Mouse (Mus musculus): ENCODE measurements at regions not wholly inside any gene's neighbourhood (a gene's known extent, or its start where the extent isn't known, plus 50 kb on each side); places are given as distances from the start of the nearest gene placed in this dataset.
A peak's percentile ranks its signal among the peaks of the same experiment; 100 is the strongest.

DNA sequence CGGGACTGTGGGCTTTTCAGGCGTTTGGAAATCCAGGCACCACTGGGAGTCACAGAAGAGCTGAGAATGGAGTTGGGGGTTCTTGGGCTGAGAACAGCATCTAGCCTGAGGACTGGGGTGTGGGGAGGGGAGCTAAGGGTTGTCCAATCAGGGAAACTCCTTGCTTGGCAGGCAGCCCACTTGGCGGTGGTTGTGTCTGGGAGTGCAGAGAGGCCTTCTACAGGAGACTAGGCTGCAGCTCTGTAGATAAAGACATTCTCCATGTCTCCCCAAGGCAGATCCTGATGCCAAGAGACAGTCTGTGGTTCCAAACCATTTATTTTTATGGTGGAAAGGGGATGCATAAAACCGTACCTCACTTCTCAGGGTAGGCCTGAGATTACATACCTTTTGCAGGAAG, 774.6 kb downstream of the Brinp1 start:
- no peak for DNase-seq

DNA sequence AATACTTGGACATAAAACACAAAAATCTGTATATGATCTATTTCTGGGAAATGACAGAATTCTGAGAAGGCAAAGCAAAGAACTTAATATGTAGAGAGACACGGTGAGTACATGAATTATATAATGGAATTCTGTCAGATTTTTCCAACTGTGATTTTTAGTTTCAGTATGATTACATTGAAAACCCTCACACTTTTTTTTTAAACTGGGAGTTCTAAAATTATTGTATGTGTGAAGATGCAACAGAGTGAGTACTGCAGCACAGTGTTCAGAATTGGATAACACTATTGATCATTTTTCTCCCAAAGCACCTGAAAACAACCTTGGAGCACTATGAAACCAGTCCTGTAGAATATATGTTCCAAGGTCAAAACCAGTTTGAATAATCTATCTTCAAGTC, 797.7 kb downstream of the Brinp1 start:
- DNase-seq: no peak

DNA sequence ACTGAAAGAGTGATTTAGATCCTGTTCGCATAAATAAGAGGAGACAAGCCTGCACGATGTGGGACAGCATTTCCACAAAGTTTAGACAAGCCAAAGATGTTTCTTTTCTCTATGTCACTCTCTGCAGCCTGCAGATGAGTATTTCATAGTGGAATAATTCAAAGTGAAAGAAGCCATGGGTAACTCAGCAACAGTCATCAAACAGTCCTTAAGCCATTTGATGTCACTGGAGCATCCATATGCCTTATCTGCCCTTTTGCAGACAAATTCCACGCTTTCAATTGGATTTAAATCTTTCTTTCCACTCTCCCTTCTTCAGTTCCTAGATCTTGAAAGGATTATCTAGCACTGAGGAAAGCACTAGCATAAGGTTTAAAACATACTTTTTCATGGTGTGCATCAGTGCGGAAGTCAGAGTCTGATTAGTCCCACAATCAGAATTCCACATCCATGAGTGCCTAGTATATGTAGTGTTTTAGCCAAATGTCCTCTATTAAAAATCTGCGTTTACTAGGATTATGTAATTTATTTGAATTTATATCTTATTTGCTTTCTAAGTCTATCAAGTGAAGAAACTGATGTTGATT, 805.6 kb downstream of the Brinp1 start:
- DNase-seq: no peak

DNA sequence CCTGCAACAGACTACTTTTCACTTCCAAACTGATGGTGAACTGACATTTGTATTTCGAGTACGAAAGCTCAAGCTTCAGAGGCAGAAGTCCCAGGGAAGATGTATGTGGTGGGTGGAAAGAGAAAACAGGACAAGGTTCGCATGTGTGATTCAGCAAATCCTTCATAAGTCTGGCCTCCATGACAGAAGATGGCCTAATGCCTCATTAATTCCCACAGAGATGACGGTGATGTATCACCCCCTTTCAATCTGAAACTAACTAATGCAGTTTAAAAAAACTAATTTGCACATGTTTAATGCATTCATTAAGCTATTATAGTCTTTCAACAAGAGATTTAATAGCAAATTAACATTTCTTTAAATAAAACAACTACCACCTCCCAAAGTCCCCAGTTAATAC, 826.1 kb downstream of the Brinp1 start:
- DNase-seq: no peak

DNA sequence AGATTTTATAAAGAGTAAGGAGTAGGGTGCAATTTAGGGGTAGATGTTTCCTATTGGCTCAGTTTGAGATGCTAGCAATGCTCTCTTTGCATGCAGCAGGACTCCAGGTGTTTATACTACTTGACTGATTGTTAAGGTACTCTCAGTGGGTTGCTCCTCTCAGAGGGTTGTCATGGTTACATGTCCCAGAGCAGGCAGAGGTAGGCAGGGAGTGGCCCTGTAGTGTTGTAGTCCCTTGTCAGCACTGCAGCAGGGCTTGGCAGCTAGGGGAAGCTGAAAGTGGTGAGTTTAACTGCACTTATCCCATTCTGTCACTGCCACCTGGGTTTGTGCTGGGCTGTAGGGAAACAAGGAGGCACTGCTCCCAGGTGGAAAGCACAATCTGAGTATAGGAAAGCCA, 839.7 kb downstream of the Brinp1 start:
- no peak for DNase-seq

DNA sequence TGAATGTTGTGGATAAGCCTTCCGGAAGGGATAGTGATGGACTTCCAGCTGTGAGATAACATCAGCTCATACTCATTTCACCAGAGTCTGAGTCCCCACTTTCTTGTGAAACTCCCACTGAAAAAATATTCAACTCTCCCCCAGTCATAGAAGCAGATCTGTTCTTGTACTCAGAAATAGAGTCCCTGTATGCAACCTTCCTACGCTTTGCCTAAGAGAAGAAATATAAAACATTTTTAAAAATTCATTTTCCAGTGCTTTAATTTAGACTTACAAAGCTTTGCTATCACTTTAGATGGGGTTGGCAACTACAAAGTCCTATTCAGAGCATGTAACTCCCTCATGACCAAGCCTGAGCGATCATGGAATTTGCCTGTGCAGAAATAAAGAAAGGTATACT, 868.9 kb downstream of the Brinp1 start:
- no peak for DNase-seq

DNA sequence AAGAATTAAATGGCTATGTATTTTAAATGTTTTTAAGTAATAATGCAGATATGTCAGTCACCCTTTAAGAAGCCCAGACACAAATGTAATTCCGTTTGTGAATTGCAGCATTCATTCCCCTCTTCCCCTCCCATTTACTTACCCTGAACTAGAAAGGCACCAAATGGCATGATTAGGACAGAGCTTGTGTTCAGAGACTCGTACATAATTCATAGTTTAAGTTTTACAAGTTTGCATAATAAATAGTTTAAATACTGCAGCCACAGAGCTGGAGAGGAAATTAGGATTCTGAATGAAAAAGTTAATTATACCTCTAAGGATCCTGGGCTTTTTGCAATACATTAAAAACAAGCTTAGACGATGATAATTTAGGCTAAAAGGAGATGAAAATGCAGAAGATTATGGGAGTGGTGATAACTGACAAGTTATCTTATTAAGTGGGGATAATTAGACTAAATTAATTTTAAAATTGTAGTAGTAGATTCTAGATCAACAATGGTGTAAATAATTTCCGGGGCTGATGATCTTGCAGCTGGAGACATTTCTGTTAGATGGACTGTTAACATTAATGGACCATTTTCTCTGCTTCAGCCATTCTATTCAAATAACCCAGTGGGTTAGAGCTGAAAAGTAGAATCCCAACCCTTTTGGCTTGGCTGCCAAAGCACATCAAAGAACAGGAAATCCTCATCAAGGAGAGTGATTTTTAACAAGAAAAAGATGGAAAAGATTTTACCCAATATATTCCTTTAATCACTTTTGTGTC, 897.2 kb downstream of the Brinp1 start:
- no peak for DNase-seq

DNA sequence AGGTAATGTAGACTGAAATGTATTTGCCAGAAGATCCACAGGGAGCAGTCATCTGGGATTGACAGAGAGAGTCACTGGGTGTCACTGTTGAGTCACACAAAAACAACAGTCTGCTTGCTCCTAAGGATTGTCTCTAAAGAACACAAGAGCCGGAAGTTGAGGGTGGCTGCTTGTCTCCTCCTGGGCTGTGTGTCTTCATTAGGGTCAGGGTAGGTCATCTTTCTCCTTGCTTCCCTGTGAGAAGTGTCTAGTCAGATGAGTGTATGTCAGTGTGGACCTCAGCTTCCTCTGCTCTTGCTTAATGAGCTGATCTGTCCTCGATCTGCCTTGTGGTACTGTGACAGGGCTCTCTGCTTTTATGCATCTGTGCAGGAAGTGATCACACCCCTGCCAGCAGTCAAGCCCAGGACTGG, 931.3 kb downstream of the Brinp1 start:
- peak; percentile 17 to 20 for DNase-seq

DNA sequence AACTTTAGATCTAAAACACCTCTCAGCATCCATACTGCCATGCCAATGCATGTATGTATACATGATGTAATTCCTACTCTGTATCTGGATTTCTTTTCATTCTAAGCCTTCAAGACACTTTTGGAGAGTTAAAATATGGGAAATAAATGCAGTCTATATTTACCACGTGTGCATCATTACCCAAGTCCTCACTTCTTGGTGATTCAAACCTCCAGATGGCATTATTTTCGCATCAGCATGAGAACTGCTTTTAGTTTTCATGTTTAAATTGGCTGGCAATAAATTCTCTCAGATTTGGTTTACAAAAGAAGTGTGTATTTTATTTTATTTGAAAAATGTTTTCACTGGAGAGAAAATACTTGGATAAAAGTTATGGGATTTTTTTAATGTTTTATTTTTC, 942.8 kb downstream of the Brinp1 start:
- DNase-seq: no peak

DNA sequence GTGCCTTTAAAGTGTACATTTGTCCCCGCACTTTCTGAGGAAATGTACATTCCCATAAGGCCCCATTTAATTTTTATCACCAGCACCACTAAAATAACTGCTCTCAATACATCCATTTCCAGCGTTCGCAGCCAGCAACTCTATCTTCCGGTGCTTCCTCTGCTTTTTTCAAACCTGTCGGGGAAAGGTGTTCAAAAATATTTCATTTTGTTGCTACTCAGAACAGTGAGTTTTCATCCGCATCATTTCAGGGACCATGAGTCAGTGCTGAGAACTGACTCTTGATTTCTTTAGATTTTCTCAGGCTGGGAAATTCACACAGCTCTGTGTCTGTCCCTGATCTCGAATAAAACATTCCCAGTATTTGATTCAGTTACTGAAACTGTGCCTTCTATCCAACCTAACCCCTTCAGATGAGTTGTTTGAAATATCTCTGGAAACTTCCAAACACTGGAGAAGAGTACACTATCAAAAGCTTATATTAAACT, 959.4 kb downstream of the Brinp1 start:
- no peak for DNase-seq

DNA sequence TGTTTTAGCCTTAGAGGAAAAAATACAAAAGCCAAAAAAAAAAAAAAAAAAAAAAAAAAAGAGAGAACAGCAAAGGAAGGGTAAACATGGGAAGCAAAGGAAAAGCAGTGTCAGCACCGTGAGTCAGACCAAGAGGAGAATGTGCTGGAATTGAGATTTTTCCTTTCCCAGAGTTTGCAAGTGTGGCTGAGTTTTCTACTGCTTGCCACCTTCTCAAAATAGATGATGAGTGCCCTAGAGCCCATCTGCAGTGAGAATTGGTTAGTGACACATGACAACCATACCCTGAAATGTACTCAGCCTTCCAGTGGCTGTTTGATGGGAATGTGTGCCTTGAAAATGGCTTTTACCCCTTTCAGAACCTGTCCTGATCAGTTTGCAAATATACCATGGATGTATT, 990.7 kb downstream of the Brinp1 start:
- DNase-seq: no peak

DNA sequence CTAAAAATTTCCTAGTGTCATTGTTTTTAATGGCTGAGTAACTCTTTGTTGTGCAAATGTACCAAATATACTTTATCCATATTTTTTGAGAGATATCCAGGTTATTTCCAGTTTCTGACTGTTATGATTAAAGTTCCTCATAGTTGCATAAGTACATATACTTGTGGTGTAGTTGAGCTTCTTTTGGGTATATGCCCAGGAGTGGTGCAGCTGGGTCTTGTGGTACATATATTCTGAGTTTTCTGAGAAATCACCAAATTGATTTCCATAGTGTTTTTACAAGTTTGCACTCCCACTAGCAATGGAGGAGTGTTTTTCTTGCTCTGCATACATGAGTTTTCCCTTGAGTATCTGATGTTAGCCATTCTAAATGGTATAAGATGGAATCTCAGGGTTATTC, 1006.2 kb downstream of the Brinp1 start:
- no peak for DNase-seq

DNA sequence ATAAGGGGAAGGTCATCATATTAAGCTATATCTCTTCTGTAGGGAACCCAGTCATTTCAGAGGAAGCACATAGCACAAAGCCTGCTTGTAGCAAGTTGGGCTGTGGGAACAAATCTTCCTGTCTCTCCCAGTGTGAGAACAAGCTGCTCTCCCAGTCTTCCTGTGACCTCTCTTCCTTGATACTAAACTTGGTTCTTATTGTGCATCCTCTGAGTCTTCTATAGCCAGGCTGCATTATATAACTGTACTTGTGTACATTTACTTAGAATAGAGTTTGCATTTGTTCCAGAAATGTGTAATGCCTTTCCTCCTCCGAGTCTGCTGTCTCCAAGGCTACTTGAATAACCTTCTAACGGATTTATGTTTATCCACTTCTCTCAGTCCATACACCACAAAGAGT, 1021.7 kb downstream of the Brinp1 start:
- no peak for DNase-seq

DNA sequence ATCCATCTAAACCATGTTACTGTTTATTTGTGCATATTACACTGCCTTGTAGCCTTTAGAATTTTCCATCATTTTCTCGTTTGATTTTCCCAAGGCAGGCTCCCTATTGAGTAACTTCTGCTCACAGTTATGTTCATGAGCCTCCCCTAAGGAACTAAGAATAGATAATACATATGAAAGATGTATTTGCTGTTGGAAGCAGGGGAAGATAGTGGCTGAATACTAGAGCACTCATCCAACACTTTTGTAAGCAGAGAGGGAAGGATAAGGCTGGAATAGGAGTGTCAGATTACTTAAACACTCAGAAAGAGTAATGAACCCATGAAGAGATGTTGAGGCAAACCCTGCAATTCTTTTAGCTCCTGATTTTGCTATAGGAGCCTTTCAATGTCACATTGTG, 1055.1 kb downstream of the Brinp1 start:
- no peak for DNase-seq

DNA sequence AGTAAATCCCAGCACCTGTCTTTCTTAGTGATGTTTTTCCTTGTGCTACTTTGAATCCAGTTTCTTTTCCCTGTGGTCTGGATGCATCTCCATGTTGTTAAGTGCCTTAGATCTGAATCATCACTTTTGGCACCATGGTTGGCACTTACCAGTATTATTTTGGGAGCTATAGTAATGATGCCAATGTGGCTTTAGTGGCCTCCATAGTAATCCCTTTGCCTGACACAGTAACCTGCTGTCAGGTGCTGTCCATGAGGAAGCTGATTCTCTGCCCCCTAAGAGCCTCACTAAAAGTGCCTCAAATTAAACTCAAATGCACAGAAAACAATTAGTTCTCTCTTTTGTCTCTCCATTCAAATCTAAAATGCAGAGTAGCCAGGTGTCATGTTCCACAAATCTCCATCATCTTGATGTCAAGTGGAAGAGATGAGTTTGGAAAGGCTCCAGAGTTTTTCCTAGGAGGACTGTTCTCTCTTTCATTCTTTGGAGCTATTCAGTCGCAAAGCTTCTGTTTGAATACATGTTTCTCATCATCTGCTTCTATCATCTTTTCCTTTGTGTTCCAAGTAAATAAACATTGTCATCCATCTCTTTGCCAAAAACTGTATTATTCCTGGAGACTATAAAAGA, 1062.1 kb downstream of the Brinp1 start:
- DNase-seq: no peak

DNA sequence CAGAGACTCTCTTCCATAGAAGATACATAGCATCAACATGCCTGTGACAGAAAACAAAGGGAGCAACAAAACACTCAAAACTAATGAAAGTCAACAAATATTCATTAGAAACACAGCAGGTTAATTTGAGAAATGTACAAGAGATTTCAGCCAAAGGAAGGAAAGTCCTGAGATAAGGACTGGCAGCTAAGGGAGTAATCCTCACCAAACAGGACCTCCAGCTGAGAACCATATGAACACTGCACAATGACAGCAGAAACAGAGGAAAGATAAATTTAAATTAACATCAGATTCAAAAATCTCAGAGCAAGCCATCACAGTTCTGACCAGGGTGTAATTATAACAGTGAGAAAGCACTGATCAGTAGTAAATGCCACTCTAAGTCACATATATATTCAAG, 1060.6 kb downstream of the Tlr4 start:
- no peak for DNase-seq

DNA sequence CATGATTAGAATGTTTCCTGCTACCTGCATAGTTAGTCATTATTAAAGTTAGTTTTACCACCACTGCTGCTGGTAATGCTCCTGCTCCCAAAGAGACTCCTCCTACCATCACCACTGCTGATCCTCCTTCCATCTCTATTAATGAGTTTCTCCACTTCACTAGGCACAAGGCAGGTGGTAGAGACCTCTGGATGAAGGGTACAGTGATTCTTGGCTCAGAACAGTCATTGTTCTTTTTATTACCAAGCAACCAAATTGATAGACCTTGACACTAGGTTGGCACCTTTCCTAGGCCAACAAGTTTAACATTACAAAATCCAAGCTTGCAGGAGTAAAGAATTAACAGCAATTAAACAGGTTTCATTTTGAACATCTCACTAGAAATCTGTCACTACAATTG, 1057.8 kb downstream of the Tlr4 start:
- DNase-seq: no peak

DNA sequence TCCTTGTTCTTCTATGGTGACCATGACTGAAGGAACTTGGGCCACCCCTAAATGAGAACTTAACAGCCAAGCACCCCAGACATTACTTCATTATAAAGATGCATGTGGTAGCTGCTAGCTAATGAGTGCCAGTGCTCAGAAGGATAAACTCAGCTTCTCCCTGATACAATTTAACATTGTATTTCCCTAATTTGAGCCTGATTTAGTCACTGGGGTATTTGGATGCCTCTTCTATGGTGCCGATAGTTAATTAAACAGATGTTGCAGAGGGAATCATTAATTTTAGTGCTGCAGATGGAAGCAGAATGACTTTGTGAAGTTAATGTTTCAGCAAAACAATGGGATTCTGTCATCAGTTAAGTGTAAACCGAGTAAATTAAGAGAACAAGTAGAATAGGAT, 1034.8 kb downstream of the Tlr4 start:
- no peak for DNase-seq

DNA sequence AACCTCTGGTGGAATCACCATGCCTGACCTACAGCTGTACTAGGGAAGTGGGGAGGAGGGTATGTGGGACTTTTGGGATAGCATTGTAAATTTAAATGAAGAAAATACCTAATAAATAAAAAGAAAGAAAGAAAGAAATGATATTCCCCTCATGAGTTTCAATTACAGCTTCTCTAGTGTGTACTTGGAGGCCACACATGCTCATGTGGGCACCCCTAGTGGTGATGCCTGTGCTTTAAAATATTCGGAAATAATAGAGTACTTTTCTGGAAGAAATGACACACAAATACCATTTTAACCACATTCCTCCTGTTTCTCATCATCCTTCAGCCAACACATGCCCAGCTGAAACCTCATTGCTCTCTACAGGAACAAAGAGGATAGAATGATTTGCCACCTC, 1034.4 kb downstream of the Tlr4 start:
- DNase-seq: no peak

DNA sequence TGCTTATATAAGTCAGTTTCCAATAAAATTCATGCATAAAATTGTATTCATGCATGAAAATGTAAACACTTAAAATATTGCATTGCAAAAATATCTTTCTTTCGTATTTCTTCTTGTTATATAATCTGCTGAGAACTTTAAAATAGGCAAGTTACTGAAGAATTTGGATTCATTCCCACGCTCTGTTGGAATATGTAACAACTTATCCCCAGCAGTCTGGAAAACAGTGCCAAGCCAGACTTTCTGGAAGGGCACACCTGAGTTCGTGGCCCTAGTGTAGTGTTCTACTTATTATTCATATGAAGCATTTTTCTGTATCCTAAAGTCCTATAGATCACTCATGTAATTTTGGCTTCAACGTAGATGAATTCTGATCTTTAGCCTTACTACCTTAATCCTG, 1025.6 kb downstream of the Tlr4 start:
- DNase-seq: no peak

DNA sequence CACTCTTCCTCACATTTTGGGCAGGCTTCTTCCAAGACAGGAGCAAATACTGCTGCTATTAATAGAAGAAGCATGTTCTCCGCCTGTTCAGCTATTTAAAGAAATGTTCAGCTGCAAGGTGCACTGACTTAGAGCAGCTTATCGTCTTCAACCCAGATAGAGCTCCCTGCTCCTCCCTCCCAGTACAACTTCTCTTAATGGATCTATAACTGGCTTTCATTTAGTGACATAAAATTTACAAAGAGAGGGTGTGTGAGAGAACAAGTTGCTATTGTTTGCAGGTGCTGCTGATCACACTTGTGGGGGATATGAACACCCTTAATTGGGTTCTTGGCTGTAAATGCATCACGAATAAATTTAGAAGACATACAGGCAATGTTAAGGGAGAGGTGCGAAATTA, 1006.0 kb downstream of the Tlr4 start:
- DNase-seq: no peak

DNA sequence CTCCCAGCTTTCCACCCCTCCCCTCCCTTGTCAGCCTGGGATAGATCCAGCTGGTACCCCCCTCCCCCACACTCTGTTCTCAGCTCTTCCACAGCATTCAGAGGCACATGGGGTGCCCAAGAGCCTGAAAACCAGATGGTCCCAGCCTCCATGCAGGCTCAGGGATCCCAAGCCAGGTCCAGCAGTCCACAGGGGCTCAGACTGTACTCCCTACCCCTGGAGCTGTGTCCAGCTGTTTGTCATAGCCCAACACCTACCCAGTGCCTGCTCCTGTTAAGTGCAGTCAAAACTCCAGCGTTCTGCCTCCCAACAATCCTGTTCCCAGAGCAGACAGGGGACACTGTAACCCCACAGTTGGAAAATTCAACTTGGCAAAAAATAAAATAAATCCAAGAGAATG, 998.1 kb downstream of the Tlr4 start:
- DNase-seq: peak in 1 of 2 experiments; percentile 16

DNA sequence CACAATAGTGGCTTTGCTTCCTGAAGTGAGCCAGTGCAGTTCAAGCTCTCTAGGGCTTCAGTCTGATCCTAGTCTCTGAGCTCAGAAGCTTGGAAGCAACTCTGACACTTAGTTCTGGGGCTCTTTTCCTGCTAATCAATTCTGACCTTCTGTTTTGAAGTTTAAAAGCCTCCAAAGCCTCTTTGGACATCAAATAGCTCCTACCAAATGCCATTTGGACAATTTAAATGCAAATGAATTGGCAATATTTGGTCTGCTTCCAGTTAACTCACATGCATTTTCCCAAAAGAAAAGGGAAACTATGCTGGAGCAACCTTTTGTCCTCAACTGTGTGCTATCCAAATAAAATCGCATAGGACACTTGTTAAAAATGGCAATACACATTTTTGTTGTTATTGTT, 968.7 kb downstream of the Tlr4 start:
- no peak for DNase-seq

Measured in lung, postnatal 4 days (tissue).